Mouse (Mus musculus) neural tube, embryonic 15.5 days (tissue): ENCODE results near the gene Naga. TPM values are rescaled to one million over a fixed set of nuclear protein-coding genes. Genes with fewer than 3 reads are reported as not detected.
A peak's percentile ranks its signal among the peaks of the same experiment; 100 is the strongest.

Experiments
- ATAC-seq: fragments of 200-750 bp; cut with Nextera tagmentation; 2 replicates; pipeline ENCODE4 v1.8.0; 2017; ENCODE audit warnings: mild to moderate bottlenecking, moderate TSS enrichment, moderate library complexity; ENCODE audit not compliant: low FRiP score
- H3K27ac ChIP-seq: fragments of 300-500 bp; sonication (generic); replicated peaks from 2 replicates; pipeline ENCODE4 v1.5.1; 2015; ENCODE audit warnings: mild to moderate bottlenecking, inconsistent platforms
- H3K27me3 ChIP-seq: fragments of 300-500 bp; sonication (generic); replicated peaks from 2 replicates; pipeline ENCODE4 v1.6.1; 2015; ENCODE audit warnings: inconsistent platforms
- H3K36me3 ChIP-seq: fragments of 300-500 bp; sonication (generic); 2 replicates; pipeline ENCODE4 v1.6.1; 2015; ENCODE audit warnings: inconsistent platforms
- H3K4me1 ChIP-seq: fragments of 300-500 bp; sonication (generic); 2 replicates; pipeline ENCODE4 v1.6.1; 2015; ENCODE audit warnings: inconsistent platforms
- H3K4me2 ChIP-seq: fragments of 300-500 bp; sonication (generic); 2 replicates; pipeline ENCODE4 v1.6.1; 2015; ENCODE audit warnings: inconsistent platforms, mild to moderate bottlenecking, moderate library complexity
- H3K4me3 ChIP-seq: fragments of 300-500 bp; sonication (generic); replicated peaks from 2 replicates; pipeline ENCODE4 v1.5.1; 2015; ENCODE audit warnings: mild to moderate bottlenecking, inconsistent platforms
- H3K9ac ChIP-seq: fragments of 300-500 bp; sonication (generic); replicated peaks from 2 replicates; pipeline ENCODE4 v1.6.1; 2015; ENCODE audit warnings: mild to moderate bottlenecking, inconsistent platforms
- H3K9me3 ChIP-seq: fragments of 300-500 bp; sonication (generic); replicated peaks from 2 replicates; pipeline ENCODE4 v1.6.1; 2016; ENCODE audit warnings: inconsistent platforms
- WGBS: fragments of 180-500 bp; shearing (Covaris S2); methylation state at CpG from one replicate; pipeline ENCODE4 v1.1.7; 2015; ENCODE audit warnings: mixed read lengths; 5-methylcytosine and 5-hydroxymethylcytosine counted together
- polyA plus RNA-seq: library from polyadenylated mRNA; unstranded; fragments of >200 nt; fragmentation: Nextera tagmentation; extraction: Ambion mirVana; gene quantifications from 2 replicates; pipeline ENCODE4 v1.2.1, GENCODE M21; 2015

Gene Naga
- polyA plus RNA-seq: 33.4 and 41.8 TPM in 2 replicates

GRCm38 (mm10) chr15:82338593-82339112 is at the start of gene Naga, which contains the start of the genes Pheta2 and Smdt1:
Naga (minus strand) TSS chr15:82338925.
Pheta2 (plus strand) TSS chr15:82338942.
Smdt1 (plus strand) TSS chr15:82338959.
- peak within 1 kb of the TSS; percentile 63 for H3K27ac ChIP-seq
- H3K9ac ChIP-seq: peak within 1 kb of the TSS; percentile 58
- peak; percentile 90 for ATAC-seq
- H3K9me3 ChIP-seq: no peaks in the 10 kb centered on the region
- peaks cover 37% of the 10 kb centered on the region for H3K4me1 ChIP-seq
- peaks cover 19% of the 10 kb centered on the region for H3K36me3 ChIP-seq
- H3K27me3 ChIP-seq: peaks cover 14% of the 10 kb centered on the region
- peak within 1 kb of the TSS; percentile 67 for H3K4me2 ChIP-seq
- under 1% methylated on average over 41 of the region's 41 CpGs for WGBS
- H3K4me3 ChIP-seq: peak within 1 kb of the TSS; percentile 59

GRCm38 (mm10) chr15:82385729-82386128 is 47.0 kb upstream of the Naga start:
- Histone ChIP-seq H3K4me1 (peaks cover 6% of the 10 kb centered on the region; the same call in 1 of the 2 replicates), H3K27me3 (no peaks in the 10 kb centered on the region), H3K9me3 (no peaks in the 10 kb centered on the region), H3K27ac (no peak overlapping the region), H3K4me2 (no peak overlapping the region), H3K9ac (no peak overlapping the region), H3K36me3 (no peaks in the 10 kb centered on the region), H3K4me3 (no peak overlapping the region)
- WGBS: 96% methylated on average over 2 of the region's 2 CpGs
- no peak for ATAC-seq

GRCm38 (mm10) chr15:82382441-82382840 is 43.7 kb upstream of the Naga start:
- H3K4me3 ChIP-seq: no peak overlapping the region
- 96% methylated on average over 2 of the region's 2 CpGs for WGBS

GRCm38 (mm10) chr15:82380714-82381062 is 42.0 kb upstream of the Naga start:
- Histone ChIP-seq H3K4me1 (peaks cover 19% of the 10 kb centered on the region), H3K9me3 (no peaks in the 10 kb centered on the region), H3K4me3 (peak overlapping the region; percentile 35), H3K27ac (0 out of 2 replicates have a peak overlapping the region, but pooled peaks have one; percentile 51), H3K9ac (peak overlapping the region; percentile 30; the same call in 1 of the 2 replicates), H3K36me3 (no peaks in the 10 kb centered on the region), H3K27me3 (no peaks in the 10 kb centered on the region), H3K4me2 (peak overlapping the region; percentile 67)
- ATAC-seq: 0 out of 2 replicates have a peak, but pooled peaks have one; percentile 14
- 33% methylated on average over 7 of the region's 7 CpGs for WGBS

More at GRCm38 (mm10) chr15:82382441-82382840, 43.7 kb upstream of the Naga start:
- Histone ChIP-seq H3K27me3 (no peaks in the 10 kb centered on the region), H3K9me3 (no peaks in the 10 kb centered on the region), H3K4me1 (peaks cover 16% of the 10 kb centered on the region), H3K4me2 (no peak overlapping the region), H3K27ac (no peak overlapping the region), H3K36me3 (no peaks in the 10 kb centered on the region), H3K9ac (no peak overlapping the region)
- no peak for ATAC-seq

- H3K27me3 ChIP-seq: no peaks in the 10 kb centered on the region
- peak; percentile 73 for ATAC-seq
- no peaks in the 10 kb centered on the region for H3K9me3 ChIP-seq
- no peaks in the 10 kb centered on the region for H3K36me3 ChIP-seq
- WGBS: 3% methylated on average over 17 of the region's 24 CpGs
- H3K4me1 ChIP-seq: peaks cover 19% of the 10 kb centered on the region
- peak within 1 kb of the TSS; percentile 67 for H3K4me2 ChIP-seq
- H3K9ac ChIP-seq: peak within 1 kb of the TSS; percentile 30; the same call in 1 of the 2 replicates
- H3K4me3 ChIP-seq: peak within 1 kb of the TSS; percentile 35
- H3K27ac ChIP-seq: 0 out of 2 replicates have a peak within 1 kb of the TSS, but pooled peaks have one; percentile 51
Measured at GRCm38 (mm10) chr15:82379871-82380713, 41.4 kb upstream of the Naga start, which contains the start of gene Cyp2d22. Cyp2d22 (minus strand) TSS chr15:82380260.

GRCm38 (mm10) chr15:82379511-82379870 is 40.8 kb upstream of the Naga start:
- H3K9ac ChIP-seq: no peak overlapping the region
- H3K4me2 ChIP-seq: peak overlapping the region; percentile 67
- H3K9me3 ChIP-seq: no peaks in the 10 kb centered on the region
- H3K4me1 ChIP-seq: peaks cover 19% of the 10 kb centered on the region
- ATAC-seq: no peak; the same call in 1 of the 2 replicates
- H3K27ac ChIP-seq: no peak overlapping the region
- no peaks in the 10 kb centered on the region for H3K36me3 ChIP-seq
- WGBS: 33% methylated on average over 7 of the region's 7 CpGs
- H3K4me3 ChIP-seq: peak overlapping the region; percentile 35
- no peaks in the 10 kb centered on the region for H3K27me3 ChIP-seq

- H3K9me3 ChIP-seq: no peaks in the 10 kb centered on the region
- WGBS: 46% methylated on average over 15 of the region's 15 CpGs
- no peak for ATAC-seq
- peaks cover 19% of the 10 kb centered on the region for H3K4me1 ChIP-seq
- H3K4me2 ChIP-seq: no peak overlapping the region
- H3K9ac ChIP-seq: no peak overlapping the region
- H3K27me3 ChIP-seq: no peaks in the 10 kb centered on the region
- no peaks in the 10 kb centered on the region for H3K36me3 ChIP-seq
- H3K4me3 ChIP-seq: no peak overlapping the region
- 0 out of 2 replicates have a peak overlapping the region, but pooled peaks have one; percentile 5 for H3K27ac ChIP-seq
Measured at GRCm38 (mm10) chr15:82378261-82379180, 39.8 kb upstream of the Naga start.

GRCm38 (mm10) chr15:82377701-82378100 is 39.0 kb upstream of the Naga start:
- WGBS: 82% methylated on average over 5 of the region's 5 CpGs
- no peak overlapping the region for H3K9ac ChIP-seq
- no peak overlapping the region for H3K4me3 ChIP-seq
- H3K4me2 ChIP-seq: no peak overlapping the region
- H3K36me3 ChIP-seq: no peaks in the 10 kb centered on the region
- ATAC-seq: no peak
- no peak overlapping the region for H3K27ac ChIP-seq
- H3K27me3 ChIP-seq: no peaks in the 10 kb centered on the region
- no peaks in the 10 kb centered on the region for H3K9me3 ChIP-seq
- peaks cover 19% of the 10 kb centered on the region for H3K4me1 ChIP-seq

- Histone ChIP-seq H3K27ac (peak overlapping the region; percentile 34; the same call in 1 of the 2 replicates), H3K4me3 (no peak overlapping the region), H3K4me2 (no peak overlapping the region), H3K9ac (no peak overlapping the region), H3K9me3 (no peaks in the 10 kb centered on the region), H3K4me1 (peaks cover 19% of the 10 kb centered on the region), H3K27me3 (no peaks in the 10 kb centered on the region), H3K36me3 (no peaks in the 10 kb centered on the region)
- ATAC-seq: no peak
- 55% methylated on average over 17 of the region's 17 CpGs for WGBS
Measured at GRCm38 (mm10) chr15:82376393-82377138, 37.8 kb upstream of the Naga start.

- WGBS: 86% methylated on average over 9 of the region's 9 CpGs
- Histone ChIP-seq H3K27ac (no peak overlapping the region), H3K27me3 (no peaks in the 10 kb centered on the region), H3K9ac (no peak overlapping the region), H3K4me1 (peaks cover 15% of the 10 kb centered on the region), H3K36me3 (no peaks in the 10 kb centered on the region), H3K4me3 (no peak overlapping the region), H3K9me3 (no peaks in the 10 kb centered on the region), H3K4me2 (no peak overlapping the region)
- no peak for ATAC-seq
Measured at GRCm38 (mm10) chr15:82375855-82376254, 37.1 kb upstream of the Naga start.
